Mouse (Mus musculus): ENCODE data around the gene Tnfrsf17. TPM values are rescaled to one million over a fixed set of nuclear protein-coding genes. Genes with fewer than 3 reads are reported as not detected.

The Tnfrsf17 gene
- total and polyA plus RNA-seq, 3 experiments = not detected

DNA sequence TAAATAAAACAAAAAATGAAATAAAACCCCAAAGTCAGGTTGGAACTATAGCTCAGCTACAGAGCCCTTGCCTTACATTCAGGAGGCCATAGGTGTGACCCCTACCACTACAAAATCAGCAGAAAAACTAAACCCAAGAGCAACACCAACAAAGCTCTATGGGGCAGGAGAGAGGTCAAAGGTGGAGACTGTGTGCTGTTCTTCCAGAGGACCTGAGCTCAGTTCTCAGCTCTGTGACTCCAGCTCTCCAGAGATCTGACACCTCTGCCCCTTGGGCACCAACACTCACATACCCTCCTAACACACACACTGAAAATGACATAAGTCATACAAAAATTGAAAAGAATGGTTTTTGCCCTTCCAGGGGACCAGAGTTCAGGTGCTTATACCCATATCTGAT, 42.5 kb upstream of the Tnfrsf17 start:
- Histone ChIP-seq H3K9me3 (replicated peaks; ENCODE audit: insufficient read depth, low read length) (no peaks in the 10 kb centered on the region), H3K27ac (ENCODE audit: control insufficient read depth, low read depth, low read length) (peak overlapping the region; percentile 30), H3K79me2 (ENCODE audit: control insufficient read depth, insufficient read depth, low read length, poor library complexity) (no peaks in the 10 kb centered on the region), H3K9ac (ENCODE audit: control insufficient read depth, low read depth, low read length, poor library complexity, severe bottlenecking) (peak overlapping the region; percentile 46), H3K4me1 (ENCODE audit: control insufficient read depth in 1 of 2, insufficient read depth in 2 of 2, low read length in 2 of 2) (peaks cover 7 to 10% of the 10 kb centered on the region in 2 experiments), H3K4me3 (ENCODE audit: control insufficient read depth in 1 of 2, insufficient read depth in 1 of 2, low read depth in 2 of 2, low read length in 2 of 2) (no peak overlapping the region), H3K27me3 (ENCODE audit: control insufficient read depth in 1 of 2, insufficient read depth in 2 of 2, low read length in 2 of 2) (no peaks in the 10 kb centered on the region), H3K36me3 (ENCODE audit: control insufficient read depth in 1 of 2, insufficient read depth in 2 of 2, low read length in 2 of 2) (peaks cover 0 to 10% of the 10 kb centered on the region in 2 experiments; a peak in 2 of 4 replicates)
- DNase-seq (ENCODE audit: low read depth, low spot score) = no peak
- TF ChIP-seq ZMIZ1 (IDR thresholded peaks at IDR 0.05; ENCODE audit: low read depth, low read length) = no peak
- TF ChIP-seq ETS1 (IDR thresholded peaks at IDR 0.05; ENCODE audit: low read depth, low read length) = no peak

GRCm38 (mm10) chr16:11276888-11277287, 36.7 kb upstream of the Tnfrsf17 start:
- Histone ChIP-seq H3K79me2 (ENCODE audit: control insufficient read depth, insufficient read depth, low read length, poor library complexity) (no peaks in the 10 kb centered on the region), H3K4me3 (ENCODE audit: control insufficient read depth in 1 of 2, insufficient read depth in 1 of 2, low read depth in 2 of 2, low read length in 2 of 2) (no peak overlapping the region), H3K4me1 (ENCODE audit: control insufficient read depth in 1 of 2, insufficient read depth in 2 of 2, low read length in 2 of 2) (no peaks in the 10 kb centered on the region), H3K27me3 (ENCODE audit: control insufficient read depth in 1 of 2, insufficient read depth in 2 of 2, low read length in 2 of 2) (no peaks in the 10 kb centered on the region), H3K36me3 (ENCODE audit: control insufficient read depth in 1 of 2, insufficient read depth in 2 of 2, low read length in 2 of 2) (no peaks in the 10 kb centered on the region), H3K27ac (ENCODE audit: control insufficient read depth, low read depth, low read length) (no peak overlapping the region), H3K9me3 (replicated peaks; ENCODE audit: insufficient read depth, low read length) (no peaks in the 10 kb centered on the region), H3K9ac (ENCODE audit: control insufficient read depth, low read depth, low read length, poor library complexity, severe bottlenecking) (no peak overlapping the region)
- TF ChIP-seq GABPA (IDR thresholded peaks at IDR 0.05; ENCODE audit: low read depth, low read length) (no peak), POLR2A (IDR thresholded peaks at IDR 0.05; ENCODE audit: control insufficient read depth in 1 of 2, insufficient read depth in 1 of 2, low read depth in 1 of 2, low read length in 2 of 2, poor library complexity in 1 of 2) (no peak)
- DNase-seq (ENCODE audit: low read depth, low spot score) = no peak

DNA sequence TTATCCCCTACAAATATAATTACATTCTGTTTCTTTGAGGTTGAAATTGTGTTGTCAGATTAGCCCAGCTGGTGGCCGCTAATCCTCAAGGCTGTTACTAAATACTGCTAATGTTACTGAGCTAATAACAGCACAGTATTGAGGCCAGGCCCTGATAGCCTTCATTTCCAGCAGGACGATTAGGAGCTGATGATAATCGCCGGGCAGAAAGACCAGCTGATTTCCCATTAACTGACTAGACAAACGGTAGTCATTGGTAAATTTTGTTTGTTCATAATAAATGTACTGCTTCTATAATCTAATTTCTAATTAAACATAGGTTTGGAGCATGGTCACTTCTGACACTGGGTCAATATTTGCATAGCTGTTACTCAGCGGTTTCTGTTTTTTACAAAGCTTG, 34.8 kb upstream of the Tnfrsf17 start:
- no peaks in the 10 kb centered on the region for H3K36me3 ChIP-seq (ENCODE audit: control insufficient read depth in 1 of 2, insufficient read depth in 2 of 2, low read length in 2 of 2)
- no peaks in the 10 kb centered on the region for H3K4me1 ChIP-seq (ENCODE audit: control insufficient read depth in 1 of 2, insufficient read depth in 2 of 2, low read length in 2 of 2)
- H3K9me3 ChIP-seq (replicated peaks; ENCODE audit: insufficient read depth, low read length) = no peaks in the 10 kb centered on the region
- DNase-seq (ENCODE audit: low read depth, low spot score) = no peak
- no peak overlapping the region for H3K9ac ChIP-seq (ENCODE audit: control insufficient read depth, low read depth, low read length, poor library complexity, severe bottlenecking)
- no peak for TF ChIP-seq GATA1 (IDR thresholded peaks at IDR 0.05; ENCODE audit: low read depth, low read length)
- TF ChIP-seq BHLHE40 (IDR thresholded peaks at IDR 0.05; ENCODE audit: borderline replicate concordance, low read depth, low read length) = no peak
- no peak for TF ChIP-seq HCFC1 (IDR thresholded peaks at IDR 0.05; ENCODE audit: low read depth, low read length)
- TF ChIP-seq MYB (IDR thresholded peaks at IDR 0.05; ENCODE audit: low read depth, low read length) = no peak
- TF ChIP-seq ETS1 (IDR thresholded peaks at IDR 0.05; ENCODE audit: low read depth, low read length) = peak; percentile 58; the same call in 1 of the 2 replicates
- TF ChIP-seq MXI1 (IDR thresholded peaks at IDR 0.05; ENCODE audit: low read depth, low read length) = no peak
- TF ChIP-seq ZC3H11A (IDR thresholded peaks at IDR 0.05; ENCODE audit: low read depth, low read length) = no peak
- no peak overlapping the region for H3K27ac ChIP-seq (ENCODE audit: control insufficient read depth, low read depth, low read length)
- H3K4me3 ChIP-seq (ENCODE audit: control insufficient read depth in 1 of 2, insufficient read depth in 1 of 2, low read depth in 2 of 2, low read length in 2 of 2) = no peak overlapping the region
- no peaks in the 10 kb centered on the region for H3K27me3 ChIP-seq (ENCODE audit: control insufficient read depth in 1 of 2, insufficient read depth in 2 of 2, low read length in 2 of 2)
- H3K79me2 ChIP-seq (ENCODE audit: control insufficient read depth, insufficient read depth, low read length, poor library complexity) = no peaks in the 10 kb centered on the region

Measured in MEL (cell line).